Mouse (Mus musculus) megakaryocyte, embryonic 14.5 days (primary cell): ENCODE measurements around the gene Serpinb1b.

Experiments
- FLI1 ChIP-seq: IDR thresholded peaks from 2 replicates; pipeline ENCODE4 v1.6.1; 2012; ENCODE audit warnings: low read length, inconsistent platforms, mixed read lengths
- GATA1 ChIP-seq: IDR thresholded peaks from 3 replicates; pipeline ENCODE4 v1.6.1; 2012; ENCODE audit warnings: mixed read lengths, low read length, inconsistent platforms, borderline replicate concordance

GRCm38 (mm10) chr13:33105626-33106025 lies 27.3 kb downstream of the Serpinb1b start:
- TF ChIP-seq GATA1 (no peak), FLI1 (no peak)
